Mouse (Mus musculus) CH12.LX (cell line): ENCODE measurements around the gene Syce3. TPM values are rescaled to one million over a fixed set of nuclear protein-coding genes. Genes with fewer than 3 reads are reported as not detected.

Experiments used
- DNase-seq: peaks from one replicate; pipeline ENCODE4 v3.0.0-alpha.2; 2013; ENCODE audit errors: extremely low read depth
- H3K27ac ChIP-seq: 2 replicates; pipeline ENCODE4 v1.5.1; 2012; ENCODE audit warnings: low read depth, mild to moderate bottlenecking, control low read depth, moderate library complexity; ENCODE audit not compliant: insufficient read depth
- H3K27me3 ChIP-seq: replicated peaks from 2 replicates; pipeline ENCODE3; 2012; ENCODE audit warnings: inconsistent platforms
- H3K36me3 ChIP-seq, 2 experiments: replicated peaks in 1 of 2; 2 replicates each; pipeline versions ENCODE3 to v1.6.1; 2012; ENCODE audit warnings: inconsistent platforms in 1 of 2, low read length in 1 of 2, mild to moderate bottlenecking in 1 of 2, mixed read lengths in 1 of 2, moderate library complexity in 1 of 2; ENCODE audit not compliant: control insufficient read depth in 1 of 2, insufficient read depth in 1 of 2
- H3K4me1 ChIP-seq, 2 experiments: 2 replicates each; pipeline ENCODE4 v1.6.1; 2012; ENCODE audit warnings: inconsistent platforms in 1 of 2, moderate library complexity in 1 of 2; ENCODE audit not compliant: insufficient read depth in 2 of 2, control insufficient read depth in 1 of 2
- H3K4me2 ChIP-seq: 2 replicates; pipeline ENCODE4 v1.6.1; 2012; ENCODE audit warnings: low read depth, mild to moderate bottlenecking, control low read depth; ENCODE audit not compliant: poor library complexity, insufficient read depth, severe bottlenecking
- H3K4me3 ChIP-seq, 3 experiments: fragments of 150-350 bp in 1 of 3; sonication (generic) in 1 of 3; replicated peaks in 1 of 3; 2 replicates each; pipeline versions ENCODE3 to v1.5.1; 2011 to 2012; ENCODE audit warnings: low read depth in 2 of 3, low read length in 2 of 3, mild to moderate bottlenecking in 2 of 3, moderate library complexity in 2 of 3, control low read depth in 1 of 3, improper control_type of control experiment in 1 of 3, inconsistent platforms in 1 of 3, mixed read lengths in 1 of 3; ENCODE audit not compliant: poor library complexity in 1 of 3
- H3K79me2 ChIP-seq: replicated peaks from 2 replicates; pipeline ENCODE4 v1.6.1; 2012; ENCODE audit warnings: mild to moderate bottlenecking, moderate library complexity; ENCODE audit not compliant: control insufficient read depth, poor library complexity, insufficient read depth, severe bottlenecking; ENCODE audit errors: extremely low read depth
- H3K9ac ChIP-seq: 2 replicates; pipeline ENCODE4 v1.6.1; 2012; ENCODE audit warnings: low read depth, mild to moderate bottlenecking, control low read depth, moderate library complexity; ENCODE audit not compliant: insufficient read depth
- H3K9me3 ChIP-seq: replicated peaks from 2 replicates; pipeline ENCODE3; 2012; ENCODE audit warnings: low read length, inconsistent platforms, mixed read lengths
- CTCF ChIP-seq, 2 experiments: IDR thresholded peaks in 1 of 2; conservative IDR thresholded peaks in 1 of 2; 2 replicates each; pipeline ENCODE4 v1.5.1; 2011 to 2012; ENCODE audit warnings: low read depth in 2 of 2, low read length in 2 of 2, improper control_type of control experiment in 1 of 2, inconsistent platforms in 1 of 2, mild to moderate bottlenecking in 1 of 2, moderate library complexity in 1 of 2
- GABPA ChIP-seq: IDR thresholded peaks from 2 replicates; pipeline ENCODE4 v1.6.1; 2012; ENCODE audit warnings: low read depth, low read length, improper control_type of control experiment, inconsistent platforms; ENCODE audit not compliant: insufficient replicate concordance
- HCFC1 ChIP-seq: IDR thresholded peaks from 2 replicates; pipeline ENCODE4 v1.6.1; 2012; ENCODE audit warnings: low read depth, mild to moderate bottlenecking, inconsistent platforms, low read length, improper control_type of control experiment
- JUND ChIP-seq: conservative IDR thresholded peaks from 2 replicates; pipeline ENCODE4 v1.6.1; 2011; ENCODE audit warnings: low read depth, low read length, improper control_type of control experiment
- NRF1 ChIP-seq: IDR thresholded peaks from 2 replicates; pipeline ENCODE4 v1.6.1; 2014; ENCODE audit warnings: low read depth, mild to moderate bottlenecking, inconsistent platforms, low read length, improper control_type of control experiment, moderate library complexity
- POLR2AphosphoS2 ChIP-seq: IDR thresholded peaks from 2 replicates; pipeline ENCODE4 v1.6.1; 2011; ENCODE audit warnings: low read depth, low read length, improper control_type of control experiment
- SMC3 ChIP-seq: IDR thresholded peaks from 2 replicates; pipeline ENCODE4 v1.6.1; 2011; ENCODE audit warnings: low read depth, low read length, improper control_type of control experiment
- TBP ChIP-seq: conservative IDR thresholded peaks from 2 replicates; pipeline ENCODE4 v1.6.1; 2011; ENCODE audit warnings: low read depth, low read length, improper control_type of control experiment
- USF1 ChIP-seq: IDR thresholded peaks from 2 replicates; pipeline ENCODE4 v1.6.1; 2014; ENCODE audit warnings: low read depth, mild to moderate bottlenecking, inconsistent platforms, low read length, improper control_type of control experiment
- USF2 ChIP-seq: conservative IDR thresholded peaks from 2 replicates; pipeline ENCODE4 v1.6.1; 2011; ENCODE audit warnings: low read depth, low read length, improper control_type of control experiment
- ZNF384 ChIP-seq: IDR thresholded peaks from 2 replicates; pipeline ENCODE4 v1.6.1; 2012; ENCODE audit warnings: low read depth, low read length, improper control_type of control experiment, inconsistent platforms
- dilution Hi-C: fragments of 300-500 bp; cut with MboI; formaldehyde crosslinking; loops from 2 replicates; pipeline ENCODE4 v1.14.3; 2020; ENCODE audit warnings: low sequenced_read_pairs; ENCODE audit not compliant: extremely low pct_unique_long_range_greater_than_20kb, extremely low pct_ligation_motif_present
- in situ Hi-C: fragments of 300-500 bp; cut with MboI; formaldehyde crosslinking; loops from 3 replicates; pipeline ENCODE4 v1.14.3; 2019; ENCODE audit warnings: low sequenced_read_pairs, low pct_ligation_motif_present, low pct_unique_long_range_greater_than_20kb, mixed read lengths
- polyA plus RNA-seq: library from polyadenylated mRNA; unstranded; fragments of >175 nt; gene quantifications from 2 replicates; pipeline ENCODE4 v1.2.1, GENCODE M21; 2012; ENCODE audit warnings: low read depth; ENCODE audit not compliant: insufficient read length
- total RNA-seq, 2 experiments: library from RNA; depleted of rRNA; stranded (reverse); fragments of 300-350 nt in 1 of 2; fragments of >200 nt in 1 of 2; gene quantifications; 2 replicates each; pipeline ENCODE4 v1.2.3; 2012 to 2014

Gene Syce3
- total and polyA plus RNA-seq, 3 experiments, result not detected

DNA sequence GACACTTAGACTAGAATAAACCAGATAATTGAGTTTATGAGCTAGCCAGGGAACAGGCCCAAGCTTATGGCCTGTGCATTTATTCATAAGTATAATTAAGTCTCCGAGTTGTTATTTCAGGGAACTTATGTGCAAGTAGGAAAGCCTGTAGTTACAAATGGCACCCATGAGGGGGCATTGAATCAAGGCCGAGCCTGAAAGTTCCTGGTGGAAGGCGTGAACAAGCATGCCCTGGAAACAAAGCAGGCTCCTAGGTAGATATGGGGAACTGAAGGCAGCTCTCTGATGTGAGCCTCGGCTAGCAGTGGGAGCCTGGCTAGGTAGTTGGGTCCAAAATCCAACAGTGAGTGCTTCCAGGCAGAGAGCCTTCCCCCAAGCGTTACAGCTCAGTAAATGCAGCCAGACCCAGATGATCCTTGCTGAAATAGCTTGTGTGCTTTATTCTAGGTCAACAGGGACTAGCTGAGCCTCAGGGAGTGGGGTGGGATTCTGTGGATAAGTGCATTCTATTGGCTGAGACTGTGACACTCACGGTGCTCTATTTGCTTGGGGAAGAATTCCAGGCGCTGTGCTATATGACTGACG is 32.3 kb upstream of the Syce3 start:
- in situ Hi-C loops (no loop called here), dilution Hi-C loops (no loop called here)
- Histone ChIP-seq H3K4me2 (no peak overlapping the region), H3K9ac (no peak overlapping the region), H3K27me3 (peaks cover 2% of the 10 kb centered on the region), H3K79me2 (no peaks in the 10 kb centered on the region), H3K4me1 (no peaks in the 10 kb centered on the region), H3K9me3 (no peaks in the 10 kb centered on the region), H3K27ac (no peak overlapping the region), H3K36me3 (no peaks in the 10 kb centered on the region), H3K4me3 (no peak overlapping the region)
- TF ChIP-seq SMC3 (peak; percentile 17; the same call in 1 of the 2 replicates), ZNF384 (no peak), JUND (no peak), CTCF (conservative IDR thresholded peaks at IDR 0.05 in 1 of 2, IDR thresholded peaks at IDR 0.05 in 1 of 2; ENCODE audit: low read depth in 2 of 2, low read length in 2 of 2) (peak in 1 of 2 experiments; percentile 43; a peak in 2 of 4 replicates)
- no peak for DNase-seq

DNA sequence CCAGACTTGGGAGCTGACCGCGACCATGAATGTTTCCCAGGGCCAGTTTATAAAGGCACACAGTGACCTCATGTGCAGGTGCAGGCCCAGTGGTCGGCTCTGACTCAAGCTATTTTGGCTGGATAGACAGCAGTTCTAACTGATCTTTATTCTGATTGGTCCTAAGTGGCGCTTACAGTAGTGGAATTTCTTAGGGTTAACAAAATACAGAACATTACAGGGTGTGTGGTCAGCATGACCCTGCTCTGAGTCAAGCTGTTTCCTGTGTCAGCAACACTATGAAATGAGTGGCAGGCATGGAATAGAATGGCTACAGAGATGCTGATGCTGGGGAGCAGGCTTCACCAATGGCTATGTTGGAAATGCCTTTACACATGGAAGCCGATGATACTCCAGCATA is 25.6 kb upstream of the Syce3 start:
- H3K36me3 ChIP-seq, result no peaks in the 10 kb centered on the region
- H3K27ac ChIP-seq, result no peak overlapping the region
- in situ Hi-C loops (no loop called here), dilution Hi-C loops (no loop called here)
- H3K4me2 ChIP-seq, result no peak overlapping the region
- peaks cover 0 to 7% of the 10 kb centered on the region in 2 experiments; a peak in 1 of 4 replicates for H3K4me1 ChIP-seq
- H3K4me3 ChIP-seq, result no peak overlapping the region
- no peaks in the 10 kb centered on the region for H3K9me3 ChIP-seq
- H3K27me3 ChIP-seq, result no peaks in the 10 kb centered on the region
- TF ChIP-seq POLR2AphosphoS2 (no peak), USF1 (no peak), GABPA (no peak), NRF1 (no peak), HCFC1 (no peak), USF2 (no peak), TBP (no peak)
- peaks cover 4% of the 10 kb centered on the region; the same call in 1 of the 2 replicates for H3K79me2 ChIP-seq
- H3K9ac ChIP-seq, result no peak overlapping the region
- DNase-seq, result no peak

GRCm38 (mm10) chr15:89434136-89434535 is 23.8 kb upstream of the Syce3 start:
- dilution Hi-C loops, result no loop called here
- Histone ChIP-seq H3K36me3 (no peaks in the 10 kb centered on the region), H3K9me3 (no peaks in the 10 kb centered on the region)
- TF ChIP-seq ZNF384, result 0 out of 2 replicates have a peak, but pooled peaks have one; percentile 3
- no peak for TF ChIP-seq NRF1
- TF ChIP-seq, all 38 proteins: peak for 1
- H3K4me2 ChIP-seq, result no peak overlapping the region
- H3K9ac ChIP-seq, result no peak overlapping the region
- no peak overlapping the region for H3K4me3 ChIP-seq
- H3K27me3 ChIP-seq, result no peaks in the 10 kb centered on the region
- no peak for DNase-seq
- H3K4me1 ChIP-seq, result peaks cover 0 to 8% of the 10 kb centered on the region in 2 experiments; a peak in 1 of 4 replicates
- peaks cover 4% of the 10 kb centered on the region; the same call in 1 of the 2 replicates for H3K79me2 ChIP-seq
- in situ Hi-C loops, result no loop called here
- H3K27ac ChIP-seq, result no peak overlapping the region
